Mouse (Mus musculus): ENCODE measurements at regions not wholly inside any gene's neighbourhood (a gene's known extent, or its start where the extent isn't known, plus 50 kb on each side); places are given as distances from the start of the nearest gene placed in this dataset.

DNA sequence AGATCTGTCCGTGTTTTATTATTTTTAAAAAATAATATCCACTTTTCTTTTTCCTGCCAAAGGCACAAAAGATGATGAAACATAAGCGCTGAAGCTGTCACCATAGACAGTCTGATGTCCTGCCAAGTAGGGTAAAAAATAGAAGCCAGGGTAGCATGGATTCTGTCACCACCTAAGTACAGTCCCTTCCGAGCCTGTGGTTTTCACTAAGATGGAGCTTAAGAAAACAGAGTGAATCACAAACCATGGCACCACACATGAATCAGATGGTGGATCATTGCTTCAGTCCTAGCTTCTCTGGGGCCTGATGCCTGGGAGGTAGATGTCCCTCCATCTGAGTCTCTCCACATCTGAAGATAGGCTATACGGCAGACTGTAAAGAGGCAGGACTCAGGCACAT lies 55.9 kb upstream of the Fmod start:
- no peak for DNase-seq

DNA sequence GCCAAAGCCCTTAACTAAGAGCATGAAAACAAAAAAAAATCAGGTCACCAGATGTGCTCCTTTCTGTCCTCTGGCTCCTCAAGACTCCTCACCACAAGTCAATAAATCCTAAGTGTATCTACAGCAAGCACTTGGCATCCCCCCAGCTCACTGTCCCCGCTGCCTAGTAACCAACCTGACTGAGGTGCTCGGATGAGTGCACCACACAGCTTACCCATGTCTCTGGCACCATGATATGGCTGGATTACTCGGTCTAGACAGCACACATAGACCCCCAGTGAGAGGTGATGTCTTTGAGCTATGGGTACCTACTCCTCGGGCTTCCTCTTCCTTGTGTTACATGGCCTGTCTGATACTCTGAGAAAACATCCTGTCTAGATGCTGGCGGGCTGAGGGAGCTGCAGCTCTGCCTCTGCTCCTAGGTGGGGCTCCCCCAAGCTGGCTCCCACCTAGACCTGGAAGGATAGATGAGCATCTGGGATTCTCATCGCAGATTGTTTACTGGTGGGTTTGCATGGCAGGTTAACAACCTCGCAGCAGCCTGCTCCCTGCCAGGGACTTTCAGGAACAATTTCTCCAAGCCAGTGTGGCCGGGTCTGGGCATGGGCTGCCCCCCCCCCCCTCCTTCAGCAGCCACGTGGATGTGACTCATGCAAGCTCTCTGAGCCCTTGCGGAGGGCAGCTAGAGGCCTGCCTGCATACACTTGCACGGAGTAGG lies 57.2 kb upstream of the Prelp start:
- peak in 1 of 2 experiments; percentile 38 for DNase-seq

DNA sequence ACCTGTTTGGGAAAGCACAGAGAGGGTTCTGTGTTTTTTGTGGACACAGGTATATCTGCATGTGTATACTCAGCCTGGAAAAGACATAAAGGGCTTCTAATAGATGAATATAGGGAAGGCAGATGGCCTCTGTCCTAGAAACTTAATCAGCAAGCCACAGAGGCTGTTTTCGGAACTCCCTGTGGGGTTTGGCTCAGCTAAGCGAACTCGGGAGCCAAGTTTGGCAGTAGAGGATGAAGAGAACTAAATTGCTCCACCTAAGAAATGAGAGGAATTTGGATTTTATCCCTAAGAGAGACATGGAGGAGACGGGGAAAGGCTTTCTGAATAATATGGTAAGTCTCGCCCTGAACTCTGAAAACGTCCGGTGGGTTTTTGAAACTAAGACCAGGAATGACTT lies 56.0 kb upstream of the Prelp start:
- peak in 1 of 2 experiments; percentile 74 for DNase-seq

DNA sequence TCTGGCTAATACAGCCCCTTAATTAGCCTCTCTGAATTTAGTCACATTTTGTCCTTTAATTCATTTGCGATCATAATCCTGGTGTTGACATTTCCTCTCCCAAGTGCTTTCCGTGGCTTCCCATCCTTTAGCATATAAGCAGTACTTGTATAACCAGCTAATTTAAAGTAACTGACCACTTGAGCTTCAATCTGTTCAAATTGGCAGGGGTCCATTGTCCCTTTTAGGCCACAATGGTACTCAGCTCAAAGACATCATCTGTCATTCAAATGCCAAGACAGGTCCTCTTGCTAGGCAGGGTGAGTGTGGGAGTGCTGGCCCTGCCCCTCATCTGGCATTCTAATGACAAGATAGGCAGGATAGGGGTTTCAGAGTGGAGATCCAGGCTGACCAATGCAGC lies 52.6 kb upstream of the Prelp start:
- DNase-seq = no peak

DNA sequence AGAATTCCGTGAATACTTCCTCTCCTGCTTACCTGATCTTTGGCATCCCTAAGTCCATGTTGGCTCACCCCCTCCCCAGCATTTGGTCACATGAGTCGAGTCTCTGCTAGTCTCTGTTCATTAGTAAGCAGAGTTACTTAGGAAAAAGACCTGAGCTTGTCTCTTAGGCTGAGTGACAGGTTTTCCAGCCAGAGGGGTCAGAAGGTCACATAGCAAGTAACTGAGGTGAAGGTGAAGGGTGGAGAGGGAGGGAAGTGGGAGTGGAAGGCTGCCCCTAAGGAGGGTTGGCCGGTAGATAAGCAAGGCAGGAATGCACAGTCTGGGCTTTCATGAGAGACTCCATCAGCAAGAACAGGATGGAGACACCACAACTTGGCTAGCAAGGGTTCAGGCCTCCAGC lies 50.1 kb upstream of the Prelp start:
- DNase-seq = no peak

Measured in lung, postnatal 4 days (tissue).